Mouse (Mus musculus): ENCODE data around the gene Pcbd2.

DNA sequence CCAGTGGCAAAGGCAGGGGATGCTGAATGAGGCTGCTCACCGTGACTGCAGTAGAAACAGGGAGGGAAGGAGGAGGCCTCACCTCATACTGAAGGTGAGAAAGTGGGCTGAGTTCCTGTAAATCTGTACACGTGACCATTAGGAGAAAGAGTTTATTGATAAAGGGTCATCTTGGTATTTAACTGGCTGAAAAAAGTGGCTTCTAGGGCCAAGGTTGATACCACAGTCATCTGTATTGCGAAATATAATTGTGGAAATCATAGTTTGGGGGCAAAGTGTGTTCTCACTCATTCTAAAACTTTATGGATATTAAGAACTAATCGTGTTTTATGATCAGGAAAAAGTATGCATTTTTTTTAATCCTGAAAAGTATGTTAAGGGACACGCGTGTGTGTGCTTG, 87.7 kb downstream of the Pcbd2 start:
- TF ChIP-seq CTCF (IDR thresholded peaks at IDR 0.05; ENCODE audit: borderline replicate concordance, insufficient read depth, low read length): no peak
- TF ChIP-seq POLR2A (IDR thresholded peaks at IDR 0.05; ENCODE audit: low read depth, low read length): no peak

Data from embryonic fibroblast, embryonic 13.5 days (primary cell).